ENCODE assay signal across 17 mouse cellular contexts in genomic region chr3:51878577-51878976, GRCm38 (mm10).
"Had no signal": no experiment of that assay in that cellular context is flagged by ENCODE, and none has a peak within 500 bp of the region (broad histone marks: within the 10 kb centered on the region; RNA-seq: fewer than 3 reads in every experiment).

No protein-coding gene starts in this region.

- H3K9ac ChIP-seq: intestine, embryonic 15.5 days; limb, embryonic 13.5 days; lung, embryonic 15.5 days; midbrain, embryonic 15.5 days; neural tube, embryonic 13.5 days had no signal

- ATAC-seq: intestine, embryonic 15.5 days; midbrain, embryonic 15.5 days had no signal

- H3K27ac ChIP-seq: intestine, embryonic 15.5 days; layer of hippocampus, adult 2 months; limb, embryonic 13.5 days; lung, embryonic 15.5 days; macrophage had no signal

- H3K4me2 ChIP-seq: intestine, embryonic 15.5 days; limb, embryonic 13.5 days; lung, embryonic 15.5 days; midbrain, embryonic 11.5 days; midbrain, embryonic 15.5 days; neural tube, embryonic 13.5 days had no signal

- DNase-seq: kidney, adult 18-20 months; kidney, postnatal 10 days; left cerebral cortex, postnatal 4 days; lung, postnatal 14 days; right cerebral cortex, adult 18-20 months; right cerebral cortex, postnatal 4 days; spleen, adult 18-20 months; thymus, adult 2 months; thymus, postnatal 25 days had no signal

- H3K9me3 ChIP-seq: intestine, embryonic 15.5 days; limb, embryonic 13.5 days; lung, embryonic 15.5 days; midbrain, embryonic 15.5 days; neural tube, embryonic 13.5 days had no signal

- H3K36me3 ChIP-seq: intestine, embryonic 15.5 days; limb, embryonic 13.5 days; lung, embryonic 15.5 days; midbrain, embryonic 15.5 days; neural tube, embryonic 13.5 days had no signal

- H3K4me3 ChIP-seq: intestine, embryonic 15.5 days; layer of hippocampus, adult 2 months; limb, embryonic 13.5 days; lung, embryonic 15.5 days; midbrain, embryonic 15.5 days; neural tube, embryonic 13.5 days had no signal

- H3K27me3 ChIP-seq: intestine, embryonic 15.5 days; limb, embryonic 13.5 days; lung, embryonic 15.5 days; midbrain, embryonic 15.5 days; neural tube, embryonic 13.5 days had no signal
